8 mouse cellular contexts compared by ENCODE assay signal in the genomic region with DNA sequence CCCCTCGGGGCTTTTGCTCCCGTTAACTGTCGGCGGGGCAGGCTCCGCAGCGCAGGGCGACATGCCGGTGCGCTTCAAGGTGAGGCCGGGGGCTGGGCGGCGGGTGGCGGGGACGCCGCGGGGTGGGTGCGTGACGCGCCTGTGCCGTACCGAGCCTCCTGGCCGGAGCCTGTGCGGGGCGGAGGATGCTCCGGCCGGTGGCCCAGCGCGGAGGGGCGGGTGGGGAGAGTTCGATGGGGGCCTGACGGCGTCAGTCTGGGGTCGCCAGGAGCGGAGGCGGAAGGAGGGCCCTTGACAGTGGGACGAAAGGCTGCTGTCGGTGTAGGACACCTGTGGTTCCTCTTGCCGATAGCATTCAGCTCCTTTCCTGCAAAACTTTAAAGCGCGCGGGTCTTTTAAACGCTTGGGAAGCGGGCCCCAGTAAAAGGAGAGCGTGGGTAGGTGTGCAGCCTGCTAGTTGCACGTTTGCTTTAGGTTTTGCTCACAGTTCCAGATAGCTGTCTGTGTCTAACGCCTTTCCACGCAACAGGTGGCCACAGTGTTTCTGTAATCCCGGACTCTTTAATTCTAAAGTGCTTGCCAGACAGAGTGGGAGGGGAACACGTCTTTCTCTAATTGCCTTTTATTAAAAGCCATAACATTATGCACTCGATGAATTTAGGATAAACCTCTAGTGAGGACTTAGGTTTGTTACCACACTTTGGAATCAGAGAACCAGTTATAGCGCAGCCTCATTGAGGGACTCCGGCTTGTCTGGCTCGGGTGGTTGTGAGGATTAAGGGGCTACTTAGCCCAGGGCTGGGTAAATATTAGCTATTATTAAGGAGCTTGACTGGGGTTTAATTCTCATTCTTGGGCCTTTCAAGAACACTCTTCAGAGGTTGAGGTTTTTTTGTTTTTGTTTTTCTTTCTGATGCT. TPM values are rescaled to one million over a fixed set of nuclear protein-coding genes. Genes with fewer than 3 reads are reported as not detected.
DNase-seq lines count a peak whose midpoint lies in the region; ATAC-seq and TF ChIP-seq lines count a peak whose summit lies in the region.

No protein-coding gene starts in this region.

- H3K4me3 ChIP-seq in heart, embryonic 10.5 days, result peak overlapping the region; percentile 92
- H3K4me3 ChIP-seq in ES-E14 (ENCODE audit: insufficient read depth in 1 of 2, low read depth in 1 of 2, low read length in 2 of 2, poor library complexity in 1 of 2, severe bottlenecking in 1 of 2), result peak overlapping the region; percentile 84 to 86
- H3K4me3 ChIP-seq in forebrain, embryonic 16.5 days (replicated peaks; ENCODE audit: low read length), result peak overlapping the region; percentile 81
- H3K4me3 ChIP-seq in neural tube, embryonic 12.5 days, result peak overlapping the region; percentile 91

- intact Hi-C loops in heart, postnatal 14 days (cut with DNase I), result loop anchor here (10.0 kb wide), 1 partner anchor 1093 kb away; no protein-coding TSS in a partner anchor
- intact Hi-C loops in left cerebral cortex, postnatal 25 days (cut with DNase I), result no loop called here

- WGBS in heart, embryonic 10.5 days, result 4% methylated on average over 53 of the region's 53 CpGs
- under 1% methylated on average over 52 of the region's 53 CpGs for WGBS in forebrain, embryonic 16.5 days
- WGBS in neural tube, embryonic 12.5 days, result 3% methylated on average over 53 of the region's 53 CpGs

- in situ Hi-C loops in ES-E14 (cut with MboI; ENCODE audit: low sequenced_read_pairs in 2 of 2, unreplicated experiment in 2 of 2), result no loop called here

- H3K27me3 ChIP-seq in heart, embryonic 10.5 days (ENCODE audit: insufficient read depth, poor library complexity, severe bottlenecking), result no peaks in the 10 kb centered on the region
- no peaks in the 10 kb centered on the region for H3K27me3 ChIP-seq in forebrain, embryonic 16.5 days (replicated peaks; ENCODE audit: control insufficient read depth, insufficient read depth, low read length)
- H3K27me3 ChIP-seq in neural tube, embryonic 12.5 days (replicated peaks), result no peaks in the 10 kb centered on the region

- peak overlapping the region; percentile 67 for H3K4me2 ChIP-seq in forebrain, embryonic 16.5 days (ENCODE audit: low read length)
- H3K4me2 ChIP-seq in neural tube, embryonic 12.5 days (replicated peaks), result peak overlapping the region; percentile 84

- ATAC-seq in forebrain, embryonic 16.5 days, result peak; percentile 69
- ATAC-seq in neural tube, embryonic 12.5 days (ENCODE audit: low FRiP score, low read depth), result peak; percentile 84

- peak overlapping the region; percentile 69 for H3K9ac ChIP-seq in ES-E14 (ENCODE audit: insufficient read depth, low read depth, low read length, poor library complexity, severe bottlenecking)
- peak overlapping the region; percentile 70 for H3K9ac ChIP-seq in forebrain, embryonic 16.5 days (replicated peaks; ENCODE audit: low read depth, low read length)
- H3K9ac ChIP-seq in neural tube, embryonic 12.5 days, result peak overlapping the region; percentile 70

- H3K4me1 ChIP-seq in heart, embryonic 10.5 days, result 0 out of 2 replicates have a peak, but pooled peaks cover 10% of the 10 kb centered on the region
- peaks cover 0 to 6% of the 10 kb centered on the region in 2 experiments; a peak in 2 of 4 replicates for H3K4me1 ChIP-seq in ES-E14 (ENCODE audit: control insufficient read depth in 2 of 2, insufficient read depth in 2 of 2, low read length in 2 of 2, poor library complexity in 1 of 2)
- H3K4me1 ChIP-seq in forebrain, embryonic 16.5 days (replicated peaks; ENCODE audit: control insufficient read depth, insufficient read depth, low read length), result peaks cover 4% of the 10 kb centered on the region
- peaks cover 6% of the 10 kb centered on the region; the same call in 1 of the 2 replicates for H3K4me1 ChIP-seq in neural tube, embryonic 12.5 days

- peak overlapping the region; percentile 85 for H3K27ac ChIP-seq in heart, embryonic 10.5 days
- H3K27ac ChIP-seq in ES-E14 (ENCODE audit: insufficient read depth, low read depth, low read length, poor library complexity, severe bottlenecking), result no peak overlapping the region
- H3K27ac ChIP-seq in forebrain, embryonic 16.5 days (ENCODE audit: low read length), result 0 out of 2 replicates have a peak overlapping the region, but pooled peaks have one; percentile 26
- no peak overlapping the region for H3K27ac ChIP-seq in neural tube, embryonic 12.5 days

- H3K36me3 ChIP-seq in heart, embryonic 10.5 days, result peaks cover 14% of the 10 kb centered on the region
- H3K36me3 ChIP-seq in ES-E14 (ENCODE audit: control insufficient read depth, insufficient read depth, low read length, poor library complexity, severe bottlenecking), result peaks cover 9% of the 10 kb centered on the region; the same call in 1 of the 2 replicates
- H3K36me3 ChIP-seq in forebrain, embryonic 16.5 days (ENCODE audit: control insufficient read depth, insufficient read depth), result no peaks in the 10 kb centered on the region
- H3K36me3 ChIP-seq in neural tube, embryonic 12.5 days, result peaks cover 12% of the 10 kb centered on the region

- DNase-seq in heart, embryonic 10.5 days (ENCODE audit: low spot score), result no peak
- no peak for DNase-seq in heart, postnatal 14 days
- DNase-seq in ES-E14 (ENCODE audit: low read depth, low spot score), result no peak
- DNase-seq in left cerebral cortex, postnatal 25 days (ENCODE audit: low spot score in 2 of 2), result peak; percentile 59 to 66
- DNase-seq in adrenal gland, postnatal 10 days, result no peak
- no peak for DNase-seq in thymus, postnatal 4 days

- H3K9me3 ChIP-seq in heart, embryonic 10.5 days, result no peaks in the 10 kb centered on the region
- no peaks in the 10 kb centered on the region for H3K9me3 ChIP-seq in ES-E14 (ENCODE audit: control insufficient read depth, insufficient read depth, low read depth, low read length)
- no peaks in the 10 kb centered on the region for H3K9me3 ChIP-seq in forebrain, embryonic 16.5 days (ENCODE audit: control insufficient read depth, low read length)
- H3K9me3 ChIP-seq in neural tube, embryonic 12.5 days, result no peaks in the 10 kb centered on the region

TF ChIP-seq in ES-E14, 5 proteins besides CTCF, POLR2A, EP300 and RAD21:
- TF ChIP-seq ZNF384 (IDR thresholded peaks at IDR 0.05; ENCODE audit: low read depth, low read length) (no peak), CHD2 (IDR thresholded peaks at IDR 0.05; ENCODE audit: low read depth, low read length) (no peak), ZC3H11A (IDR thresholded peaks at IDR 0.05; ENCODE audit: borderline replicate concordance, low read depth, low read length) (no peak), MAFK (IDR thresholded peaks at IDR 0.05; ENCODE audit: insufficient read depth, low read depth, low read length) (no peak), HCFC1 (IDR thresholded peaks at IDR 0.05; ENCODE audit: borderline replicate concordance, insufficient read depth, low read length) (no peak)
TF ChIP-seq in ES-E14: peak in this region for 0.

RNA-seq across cellular contexts. Expression of gene Mdm1, which starts 0.5 kb away (rescaled TPM):
- 21.9 and 28.7 TPM in 2 replicates for polyA plus RNA-seq in heart, embryonic 10.5 days (2016; fragmentation: Nextera tagmentation; extraction: Ambion mirVana)
- total RNA-seq in heart, postnatal 14 days (2021), result 1 to 10 TPM; 4.5 to 5.2 TPM
- total RNA-seq in ES-E14 (2012; rRNA removed), result 15.5 and 16.2 TPM in 2 replicates
- polyA plus RNA-seq in forebrain, embryonic 16.5 days (2015; fragmentation: Nextera tagmentation; extraction: Ambion mirVana), result 32.7 and 36.8 TPM in 2 replicates
- total RNA-seq in left cerebral cortex, postnatal 25 days (2021), result 1 to 10 TPM; 5.3 to 5.8 TPM
- polyA plus RNA-seq in neural tube, embryonic 12.5 days (2016; fragmentation: Nextera tagmentation; extraction: Ambion mirVana), result 47.1 and 47.5 TPM in 2 replicates
- 10 to 100 TPM; 15.5 to 17.8 TPM for total RNA-seq in adrenal gland, postnatal 10 days (2021)

Comparison
In these comparisons a context has a peak if more than half of its experiments do, and no peak if none do; other contexts are left out.
1. DNase-seq: peak in left cerebral cortex, postnatal 25 days (2 of 2); none in heart, embryonic 10.5 days (single experiment), heart, postnatal 14 days (0 of 2), ES-E14 (single experiment), adrenal gland, postnatal 10 days (single experiment) and thymus, postnatal 4 days (single experiment).
2. H3K27ac ChIP-seq: peak in heart, embryonic 10.5 days (single experiment) and forebrain, embryonic 16.5 days (single experiment); none in ES-E14 (single experiment) and neural tube, embryonic 12.5 days (single experiment).
3. Peak in every context shown above with its lines, with median percentiles within 50 percentile points of each other: H3K4me3 ChIP-seq and H3K9ac ChIP-seq.